23 mouse cellular contexts compared by ENCODE assay signal in the genomic region with DNA sequence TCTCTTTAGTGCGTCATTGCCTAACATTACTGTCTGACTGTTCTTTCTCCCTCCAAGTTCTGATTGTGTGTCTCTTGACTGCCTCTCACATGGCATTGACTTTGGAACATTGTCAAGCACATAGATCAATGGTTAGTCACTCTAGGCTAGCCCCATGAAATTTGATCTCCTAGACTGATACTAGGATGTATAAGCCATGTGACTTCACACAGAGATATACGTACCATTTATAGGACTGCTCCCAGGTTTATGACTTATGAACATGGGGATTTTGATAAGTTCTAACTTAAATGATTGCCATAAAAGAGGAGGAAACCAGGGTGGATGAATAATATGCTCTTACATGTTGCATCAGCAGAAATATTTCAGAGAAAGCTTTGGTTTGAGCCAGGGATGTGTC. TPM values are rescaled to one million over a fixed set of nuclear protein-coding genes. Genes with fewer than 3 reads are reported as not detected.
"Had no signal": no experiment of that assay in that cellular context is flagged by ENCODE, and none has a peak within 500 bp of the region (broad histone marks: within the 10 kb centered on the region; RNA-seq: fewer than 3 reads in every experiment).

No protein-coding gene starts in this region.

- H3K9me3 ChIP-seq: limb, embryonic 10.5 days; limb, embryonic 13.5 days; midbrain, embryonic 12.5 days; midbrain, embryonic 15.5 days; neural tube, embryonic 12.5 days; neural tube, embryonic 15.5 days; stomach, embryonic 15.5 days had no signal

- H3K9ac ChIP-seq: limb, embryonic 13.5 days; liver, embryonic 14.5 days; liver, postnatal 0 days; lung, embryonic 14.5 days; midbrain, embryonic 12.5 days; midbrain, embryonic 15.5 days; neural tube, embryonic 12.5 days; neural tube, embryonic 15.5 days; stomach, embryonic 15.5 days had no signal

- H3K4me2 ChIP-seq: limb, embryonic 13.5 days; lung, embryonic 14.5 days; midbrain, embryonic 12.5 days; midbrain, embryonic 15.5 days; neural tube, embryonic 12.5 days; neural tube, embryonic 15.5 days; stomach, embryonic 15.5 days had no signal

- H3K4me3 ChIP-seq: layer of hippocampus, adult 2 months; limb, embryonic 10.5 days; limb, embryonic 13.5 days; midbrain, embryonic 12.5 days; midbrain, embryonic 15.5 days; neural tube, embryonic 12.5 days; neural tube, embryonic 15.5 days; stomach, embryonic 15.5 days had no signal

- H3K4me1 ChIP-seq: limb, embryonic 10.5 days; limb, embryonic 13.5 days; neural tube, embryonic 12.5 days; neural tube, embryonic 15.5 days; stomach, embryonic 15.5 days had no signal

- DNase-seq: kidney, adult 18-20 months; kidney, adult 9 months; kidney, postnatal 14 days; kidney, postnatal 4 days; liver; liver, postnatal 0 days; lung, embryonic 14.5 days; right cerebral cortex, adult 18-20 months; right cerebral cortex, postnatal 14 days; right cerebral cortex, postnatal 4 days; thymus, postnatal 25 days had no signal

- H3K27ac ChIP-seq: limb, embryonic 10.5 days; limb, embryonic 13.5 days; liver, embryonic 14.5 days; macrophage; midbrain, embryonic 12.5 days; midbrain, embryonic 15.5 days; neural tube, embryonic 12.5 days; neural tube, embryonic 15.5 days; stomach, embryonic 15.5 days had no signal

- ATAC-seq: liver, postnatal 0 days; lung, postnatal 0 days; midbrain, embryonic 15.5 days had no signal

- H3K36me3 ChIP-seq: limb, embryonic 10.5 days; limb, embryonic 13.5 days; midbrain, embryonic 12.5 days; midbrain, embryonic 15.5 days; neural tube, embryonic 12.5 days; neural tube, embryonic 15.5 days; stomach, embryonic 15.5 days had no signal

- H3K27me3 ChIP-seq: limb, embryonic 13.5 days; midbrain, embryonic 12.5 days; midbrain, embryonic 15.5 days; neural tube, embryonic 12.5 days; neural tube, embryonic 15.5 days; stomach, embryonic 15.5 days had no signal

RNA-seq across cellular contexts. Expression of a gene that starts 52.9 kb away (rescaled TPM):
- total RNA-seq: megakaryocyte, adult 5-6 weeks had no signal
- polyA plus RNA-seq: macrophage had no signal
